Mouse (Mus musculus) spleen, postnatal 36 days (tissue): ENCODE results near the gene Ntrk2.

ENCODE experiments used
- DNase-seq, 2 experiments: peaks; one replicate each; pipeline ENCODE4 v3.0.0; 2022; ENCODE audit warnings: low spot score in 2 of 2, mixed read lengths in 1 of 2

Ntrk2 gene

GRCm38 (mm10) chr13:58840731-58841359, 34.5 kb downstream of the Ntrk2 start:
- no peak for DNase-seq

- no peak for DNase-seq
Observed at GRCm38 (mm10) chr13:58843826-58844225, 37.5 kb downstream of the Ntrk2 start.

- DNase-seq, result no peak
Observed at GRCm38 (mm10) chr13:58848578-58848977, 42.2 kb downstream of the Ntrk2 start.

GRCm38 (mm10) chr13:58853685-58854084, 47.3 kb downstream of the Ntrk2 start:
- DNase-seq, result no peak

GRCm38 (mm10) chr13:58866239-58866638, 59.9 kb downstream of the Ntrk2 start:
- no peak for DNase-seq

GRCm38 (mm10) chr13:58866776-58867435, 60.5 kb downstream of the Ntrk2 start:
- DNase-seq, result no peak

GRCm38 (mm10) chr13:58882468-58882867, 76.1 kb downstream of the Ntrk2 start:
- DNase-seq, result no peak

- no peak for DNase-seq
Observed at GRCm38 (mm10) chr13:58882916-58883315, 76.5 kb downstream of the Ntrk2 start.

GRCm38 (mm10) chr13:58886108-58886507, 79.7 kb downstream of the Ntrk2 start:
- no peak for DNase-seq

- DNase-seq, result no peak
Observed at GRCm38 (mm10) chr13:58896254-58896910, 90.0 kb downstream of the Ntrk2 start.

- DNase-seq, result no peak
Observed at GRCm38 (mm10) chr13:58899337-58899736, 93.0 kb downstream of the Ntrk2 start.

- no peak for DNase-seq
Observed at GRCm38 (mm10) chr13:58902313-58902712, 95.9 kb downstream of the Ntrk2 start.

- DNase-seq, result no peak
Observed at GRCm38 (mm10) chr13:58904742-58905735, 98.7 kb downstream of the Ntrk2 start.

- DNase-seq, result no peak
Observed at GRCm38 (mm10) chr13:58911936-58912335, 105.6 kb downstream of the Ntrk2 start.

- DNase-seq, result no peak
Observed at GRCm38 (mm10) chr13:58912559-58912958, 106.2 kb downstream of the Ntrk2 start.

GRCm38 (mm10) chr13:58914061-58914814, 107.9 kb downstream of the Ntrk2 start:
- DNase-seq, result no peak

- no peak for DNase-seq
Observed at GRCm38 (mm10) chr13:58916348-58916747, 110.0 kb downstream of the Ntrk2 start.

- DNase-seq, result no peak
Observed at GRCm38 (mm10) chr13:58920241-58920640, 113.9 kb downstream of the Ntrk2 start.

- no peak for DNase-seq
Observed at GRCm38 (mm10) chr13:58921255-58921654, 114.9 kb downstream of the Ntrk2 start.

- DNase-seq, result no peak
Observed at GRCm38 (mm10) chr13:58921705-58922104, 115.3 kb downstream of the Ntrk2 start.

GRCm38 (mm10) chr13:58922174-58922573, 115.8 kb downstream of the Ntrk2 start:
- DNase-seq, result no peak
